Mouse (Mus musculus) MEL-GATA-1-ER (cell line): ENCODE measurements around the gene Minos1.

Experiments
- DNase-seq: peaks from one replicate; pipeline ENCODE4 v3.0.0-alpha.2; 2012; ENCODE audit warnings: low read depth; ENCODE audit errors: extremely low read depth

Minos1 gene

GRCm38 (mm10) chr4:139095406-139095805, 35.5 kb downstream of the Minos1 start:
- no peak for DNase-seq

GRCm38 (mm10) chr4:139093196-139093530, 37.8 kb downstream of the Minos1 start:
- DNase-seq: no peak

- DNase-seq: no peak
These were observed 38.3 kb downstream of the Minos1 start, which contains the start of gene Nbl1 for GRCm38 (mm10) chr4:139092356-139093195. Gene Nbl1, minus strand, starts transcription at chr4:139092993.

GRCm38 (mm10) chr4:139091478-139092355, 39.2 kb downstream of the Minos1 start:
- DNase-seq: no peak

- DNase-seq: no peak
These were observed 39.8 kb downstream of the Minos1 start for GRCm38 (mm10) chr4:139091066-139091465.

- DNase-seq: no peak
These were observed 40.5 kb downstream of the Minos1 start for GRCm38 (mm10) chr4:139090303-139090940.

GRCm38 (mm10) chr4:139088982-139089671, 41.8 kb downstream of the Minos1 start:
- no peak for DNase-seq

GRCm38 (mm10) chr4:139086984-139087383, 43.9 kb downstream of the Minos1 start:
- DNase-seq: no peak

- peak; percentile 58 for DNase-seq
These were observed 44.9 kb downstream of the Minos1 start for GRCm38 (mm10) chr4:139086037-139086436.

GRCm38 (mm10) chr4:139085337-139085736, 45.6 kb downstream of the Minos1 start:
- no peak for DNase-seq

GRCm38 (mm10) chr4:139082790-139083564, 47.9 kb downstream of the Minos1 start:
- no peak for DNase-seq

- no peak for DNase-seq
These were observed 49.5 kb downstream of the Minos1 start for GRCm38 (mm10) chr4:139081270-139081931.

GRCm38 (mm10) chr4:139080259-139080658, 50.7 kb downstream of the Minos1 start:
- DNase-seq: no peak

GRCm38 (mm10) chr4:139079439-139079838, 51.5 kb downstream of the Minos1 start:
- no peak for DNase-seq

- DNase-seq: peak; percentile 9
These were observed 52.2 kb downstream of the Minos1 start for GRCm38 (mm10) chr4:139078726-139079125.

- DNase-seq: peak; percentile 44
These were observed 52.6 kb downstream of the Minos1 start for GRCm38 (mm10) chr4:139078313-139078712.

- no peak for DNase-seq
These were observed 55.0 kb downstream of the Minos1 start for GRCm38 (mm10) chr4:139075915-139076314.

GRCm38 (mm10) chr4:139075041-139075711, 55.7 kb downstream of the Minos1 start, which contains the start of gene Htr6:
Gene Htr6, minus strand, starts transcription at chr4:139075570.
- no peak for DNase-seq

GRCm38 (mm10) chr4:139074060-139074459, 56.9 kb downstream of the Minos1 start:
- DNase-seq: no peak
